Mouse (Mus musculus) left cerebral cortex, adult 9 months (tissue): ENCODE results near the gene Vmn2r41.
A peak's percentile ranks its signal among the peaks of the same experiment; 100 is the strongest.
"Not testable (repeated sequence)": the region's sequence is repeated elsewhere in the genome, so short reads cannot be mapped to it uniquely, and the experiment has no call there.

Experiments used
- DNase-seq, 2 experiments: peaks; one replicate each; pipeline ENCODE4 v3.0.0; 2022; ENCODE audit warnings: low spot score in 2 of 2

Vmn2r41 gene

GRCm38 (mm10) chr7:8161554-8161953 lies at the start of gene Vmn2r41:
Gene Vmn2r41, minus strand, starts transcription at chr7:8161654.
- DNase-seq, result not testable (repeated sequence)

GRCm38 (mm10) chr7:8200220-8200619 lies 38.8 kb upstream of the Vmn2r41 start, which contains the start of gene Vmn2r42:
Gene Vmn2r42, minus strand, starts transcription at chr7:8200320.
- DNase-seq, result not testable (repeated sequence)

- peak in 1 of 2 experiments; percentile 2 for DNase-seq
These were observed 68.6 kb downstream of the Vmn2r41 start for GRCm38 (mm10) chr7:8092871-8093270.
